Mouse (Mus musculus): ENCODE results near the gene Sec61g. TPM values are rescaled to one million over a fixed set of nuclear protein-coding genes. Genes with fewer than 3 reads are reported as not detected.
A peak's percentile ranks its signal among the peaks of the same experiment; 100 is the strongest.
"Not testable (repeated sequence)": the region's sequence is repeated elsewhere in the genome, so short reads cannot be mapped to it uniquely, and the experiment has no call there.

Gene Sec61g
- 1 to 10 TPM; 3.6 to 4.2 TPM for total RNA-seq (2021)

- DNase-seq: peak; percentile 95 to 97
- intact Hi-C loops (cut with DNase I): loop anchor here (5.0 to 10.0 kb wide), 3 partner anchors 444 to 704 kb away; partner anchors contain the start of genes Cnrip1, Fbxo48, Plek and Pno1
These were observed at the start of gene Sec61g for GRCm38 (mm10) chr11:16508052-16508654. Sec61g (minus strand) TSS chr11:16508484.

- intact Hi-C loops (cut with DNase I): no loop called here
- peak; percentile 17 to 32 for DNase-seq
These were observed 38.3 kb upstream of the Sec61g start for GRCm38 (mm10) chr11:16546421-16547163.

GRCm38 (mm10) chr11:16537379-16537778 lies 29.1 kb upstream of the Sec61g start:
- intact Hi-C loops (cut with DNase I): no loop called here
- DNase-seq: no peak

GRCm38 (mm10) chr11:16534582-16535553 lies 26.6 kb upstream of the Sec61g start:
- DNase-seq: no peak
- intact Hi-C loops (cut with DNase I): no loop called here

GRCm38 (mm10) chr11:16532877-16533276 lies 24.6 kb upstream of the Sec61g start:
- no peak for DNase-seq
- intact Hi-C loops (cut with DNase I): no loop called here

- DNase-seq: no peak
- intact Hi-C loops (cut with DNase I): loop anchor here (5.0 kb wide), 2 partner anchors 223 to 333 kb away; partner anchors contain the start of gene Egfr
These were observed 20.6 kb upstream of the Sec61g start for GRCm38 (mm10) chr11:16528909-16529308.

GRCm38 (mm10) chr11:16528391-16528790 lies 20.1 kb upstream of the Sec61g start:
- intact Hi-C loops (cut with DNase I): loop anchor here (5.0 kb wide), 2 partner anchors 224 to 334 kb away; partner anchors contain the start of gene Egfr
- DNase-seq: no peak

- no peak for DNase-seq
- intact Hi-C loops (cut with DNase I): loop anchor here (5.0 kb wide), 2 partner anchors 225 to 335 kb away; partner anchors contain the start of gene Egfr
These were observed 19.5 kb upstream of the Sec61g start for GRCm38 (mm10) chr11:16527743-16528142.

GRCm38 (mm10) chr11:16526467-16526866 lies 18.2 kb upstream of the Sec61g start:
- intact Hi-C loops (cut with DNase I): loop anchor here (5.0 kb wide), 2 partner anchors 226 to 336 kb away; partner anchors contain the start of gene Egfr
- DNase-seq: no peak

- intact Hi-C loops (cut with DNase I): loop anchor here (1.0 to 5.0 kb wide), 3 partner anchors 227 to 423 kb away; partner anchors contain the start of gene Egfr
- no peak for DNase-seq
These were observed 17.4 kb upstream of the Sec61g start for GRCm38 (mm10) chr11:16525724-16526123.

GRCm38 (mm10) chr11:16524917-16525640 lies 16.8 kb upstream of the Sec61g start:
- intact Hi-C loops (cut with DNase I): loop anchor here (1.0 to 5.0 kb wide), 3 partner anchors 227 to 423 kb away; partner anchors contain the start of gene Egfr
- DNase-seq: peak; percentile 61 to 66

GRCm38 (mm10) chr11:16515081-16515480 lies 6.8 kb upstream of the Sec61g start:
- intact Hi-C loops (cut with DNase I); DNase-seq: not testable (repeated sequence)

GRCm38 (mm10) chr11:16514221-16514620 lies 5.9 kb upstream of the Sec61g start:
- intact Hi-C loops (cut with DNase I): not testable (repeated sequence)

GRCm38 (mm10) chr11:16507385-16508051 lies 766 bp downstream of the Sec61g start:
- intact Hi-C loops (cut with DNase I): loop anchor here (5.0 to 10.0 kb wide), 3 partner anchors 445 to 705 kb away; partner anchors contain the start of genes Cnrip1, Fbxo48, Plek and Pno1
- DNase-seq: peak; percentile 4 to 7

More at GRCm38 (mm10) chr11:16514221-16514620, 5.9 kb upstream of the Sec61g start:
- DNase-seq: not testable (repeated sequence)

- intact Hi-C loops (cut with DNase I): loop anchor here (5.0 to 10.0 kb wide), 3 partner anchors 446 to 706 kb away; partner anchors contain the start of genes Cnrip1, Fbxo48, Plek and Pno1
- no peak for DNase-seq
These were observed 2.3 kb downstream of the Sec61g start for GRCm38 (mm10) chr11:16505999-16506398.

- intact Hi-C loops (cut with DNase I): loop anchor here (10.0 kb wide), 1 partner anchor 552 kb away; the partner anchor contains the start of genes Cnrip1 and Plek
- DNase-seq: no peak
These were observed 5.1 kb downstream of the Sec61g start for GRCm38 (mm10) chr11:16503150-16503549.

- intact Hi-C loops (cut with DNase I): loop anchor here (10.0 kb wide), 1 partner anchor 552 kb away; the partner anchor contains the start of genes Cnrip1 and Plek
- no peak for DNase-seq
These were observed 5.5 kb downstream of the Sec61g start for GRCm38 (mm10) chr11:16502744-16503143.
